Mouse (Mus musculus) limb, embryonic 15.5 days (tissue): ENCODE data around the gene E130308A19Rik. TPM values are rescaled to one million over a fixed set of nuclear protein-coding genes. Genes with fewer than 3 reads are reported as not detected.
A peak's percentile ranks its signal among the peaks of the same experiment; 100 is the strongest.

Experiments
- ATAC-seq: fragments of 200-750 bp; cut with Nextera tagmentation; 2 replicates; pipeline ENCODE4 v1.8.0; 2017; ENCODE audit warnings: low read depth, moderate TSS enrichment; ENCODE audit not compliant: insufficient number of reproducible peaks, low FRiP score, low TSS enrichment
- H3K27ac ChIP-seq: fragments of 300-500 bp; sonication (generic); 2 replicates; pipeline ENCODE4 v1.5.1; 2015; ENCODE audit warnings: moderate library complexity, mild to moderate bottlenecking, inconsistent platforms
- H3K27me3 ChIP-seq: fragments of 300-500 bp; sonication (generic); 2 replicates; pipeline ENCODE4 v1.6.1; 2015; ENCODE audit warnings: inconsistent platforms
- H3K36me3 ChIP-seq: fragments of 300-500 bp; sonication (generic); 2 replicates; pipeline ENCODE4 v1.6.1; 2015; ENCODE audit warnings: inconsistent platforms
- H3K4me1 ChIP-seq: fragments of 300-500 bp; sonication (generic); 2 replicates; pipeline ENCODE4 v1.6.1; 2015; ENCODE audit warnings: inconsistent platforms
- H3K4me2 ChIP-seq: fragments of 300-500 bp; sonication (generic); 2 replicates; pipeline ENCODE4 v1.6.1; 2015; ENCODE audit warnings: mild to moderate bottlenecking, inconsistent platforms
- H3K4me3 ChIP-seq: fragments of 300-500 bp; sonication (generic); 2 replicates; pipeline ENCODE4 v1.5.1; 2015; ENCODE audit warnings: mild to moderate bottlenecking, inconsistent platforms
- H3K9ac ChIP-seq: fragments of 300-500 bp; sonication (generic); 2 replicates; pipeline ENCODE4 v1.6.1; 2015; ENCODE audit warnings: inconsistent platforms
- H3K9me3 ChIP-seq: fragments of 300-500 bp; sonication (generic); 2 replicates; pipeline ENCODE4 v1.6.1; 2016; ENCODE audit warnings: inconsistent platforms
- WGBS: fragments of 180-500 bp; shearing (Covaris S2); methylation state at CpG from one replicate; pipeline ENCODE4 v1.1.7; 2015; 5-methylcytosine and 5-hydroxymethylcytosine counted together
- polyA plus RNA-seq: library from polyadenylated mRNA; unstranded; fragments of >200 nt; fragmentation: Nextera tagmentation; extraction: Ambion mirVana; gene quantifications from 2 replicates; pipeline ENCODE4 v1.2.1, GENCODE M21; 2015

Gene E130308A19Rik
- polyA plus RNA-seq, 1 experiment from 2014 or later = 16.1 TPM

GRCm38 (mm10) chr4:59753491-59754140 lies 127.6 kb downstream of the E130308A19Rik start:
- H3K36me3 ChIP-seq = peaks cover 4% of the 10 kb centered on the region; the same call in 1 of the 2 replicates
- WGBS = 85% methylated on average over 13 of the region's 13 CpGs
- no peak overlapping the region for H3K4me2 ChIP-seq
- no peak for ATAC-seq
- no peaks in the 10 kb centered on the region for H3K27me3 ChIP-seq
- H3K4me1 ChIP-seq = no peaks in the 10 kb centered on the region; the same call in 1 of the 2 replicates
- no peak overlapping the region for H3K9ac ChIP-seq
- H3K4me3 ChIP-seq = no peak overlapping the region
- no peaks in the 10 kb centered on the region for H3K9me3 ChIP-seq
- no peak overlapping the region for H3K27ac ChIP-seq

DNA sequence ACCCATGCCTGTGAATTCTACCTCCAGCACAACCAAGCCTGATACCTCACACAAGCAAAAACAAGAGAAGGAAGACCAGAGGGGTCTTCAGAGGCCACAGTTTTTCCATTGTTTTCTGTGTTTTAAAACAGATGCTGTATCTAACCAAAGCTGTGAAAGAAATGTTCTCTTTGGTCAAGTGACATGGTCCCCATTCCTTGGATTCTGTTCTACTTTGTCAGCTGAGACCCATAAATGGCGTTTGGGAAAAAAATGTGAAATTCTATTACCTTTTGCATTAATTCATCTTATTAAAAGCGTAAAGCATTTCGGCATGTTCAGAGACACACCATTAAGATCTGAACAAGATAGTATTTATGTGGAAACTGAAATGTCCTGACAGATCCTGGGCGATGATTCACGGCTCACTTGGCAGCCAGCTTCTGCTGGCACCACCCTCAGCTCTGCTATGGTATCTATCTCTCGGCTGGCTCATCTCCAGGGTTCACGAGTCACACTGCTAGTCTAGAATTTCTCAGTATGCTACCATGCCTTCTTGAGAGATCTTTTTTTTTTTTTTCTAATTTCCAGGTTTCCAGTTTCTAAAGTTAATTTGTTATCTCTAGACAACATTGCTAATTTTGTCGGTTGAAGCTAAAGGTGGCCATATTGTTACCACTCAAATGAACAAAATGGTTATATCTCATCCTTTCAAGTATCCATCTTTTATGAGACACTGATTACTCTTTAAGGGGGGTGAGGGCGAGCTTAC lies 130.5 kb downstream of the E130308A19Rik start:
- no peak overlapping the region for H3K9ac ChIP-seq
- 63% methylated on average over 9 of the region's 9 CpGs for WGBS
- H3K4me2 ChIP-seq = no peak overlapping the region
- peaks cover 4% of the 10 kb centered on the region for H3K4me1 ChIP-seq
- H3K9me3 ChIP-seq = no peaks in the 10 kb centered on the region
- H3K27ac ChIP-seq = no peak overlapping the region
- H3K27me3 ChIP-seq = no peaks in the 10 kb centered on the region
- peaks cover 4% of the 10 kb centered on the region; the same call in 1 of the 2 replicates for H3K36me3 ChIP-seq
- no peak overlapping the region for H3K4me3 ChIP-seq
- no peak for ATAC-seq

GRCm38 (mm10) chr4:59757452-59758435 lies 131.7 kb downstream of the E130308A19Rik start:
- WGBS = 66% methylated on average over 12 of the region's 12 CpGs
- ATAC-seq = no peak
- no peak overlapping the region for H3K9ac ChIP-seq

DNA sequence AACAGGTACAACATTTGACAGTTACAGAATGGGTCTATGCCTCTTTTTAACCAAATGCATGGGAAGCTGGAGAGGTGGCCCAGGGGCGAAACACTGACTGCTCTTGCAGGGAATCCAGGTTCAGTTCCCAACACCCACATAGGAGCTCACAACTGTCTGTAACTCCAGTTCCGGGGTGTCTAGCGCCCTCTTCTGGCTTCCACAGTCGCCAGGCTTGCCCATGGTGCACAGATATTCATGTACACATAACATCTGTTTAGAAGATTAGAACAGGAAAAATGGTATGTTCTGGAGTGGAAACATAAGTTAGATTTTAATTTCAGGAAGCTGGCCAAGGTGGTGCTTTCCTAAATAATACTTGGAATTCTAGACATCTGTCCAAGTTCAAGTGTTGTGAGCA lies 134.0 kb downstream of the E130308A19Rik start:
- Histone ChIP-seq H3K9ac (no peak overlapping the region), H3K4me2 (no peak overlapping the region), H3K27me3 (no peaks in the 10 kb centered on the region), H3K4me3 (no peak overlapping the region), H3K9me3 (no peaks in the 10 kb centered on the region), H3K4me1 (peaks cover 5% of the 10 kb centered on the region), H3K27ac (no peak overlapping the region), H3K36me3 (no peaks in the 10 kb centered on the region)
- no peak for ATAC-seq
- WGBS = 74% methylated on average over 4 of the region's 4 CpGs

More at GRCm38 (mm10) chr4:59757452-59758435, 131.7 kb downstream of the E130308A19Rik start:
- Histone ChIP-seq H3K9me3 (no peaks in the 10 kb centered on the region), H3K4me3 (no peak overlapping the region), H3K36me3 (0 out of 2 replicates have a peak, but pooled peaks cover 2% of the 10 kb centered on the region), H3K27me3 (no peaks in the 10 kb centered on the region), H3K4me2 (no peak overlapping the region), H3K4me1 (peaks cover 4% of the 10 kb centered on the region), H3K27ac (no peak overlapping the region)

GRCm38 (mm10) chr4:59760636-59761364 lies 134.8 kb downstream of the E130308A19Rik start:
- Histone ChIP-seq H3K4me3 (no peak overlapping the region), H3K36me3 (no peaks in the 10 kb centered on the region), H3K9ac (no peak overlapping the region), H3K27me3 (no peaks in the 10 kb centered on the region), H3K4me2 (no peak overlapping the region), H3K9me3 (no peaks in the 10 kb centered on the region), H3K27ac (no peak overlapping the region), H3K4me1 (peaks cover 12% of the 10 kb centered on the region)
- 50% methylated on average over 10 of the region's 10 CpGs for WGBS
- no peak for ATAC-seq

DNA sequence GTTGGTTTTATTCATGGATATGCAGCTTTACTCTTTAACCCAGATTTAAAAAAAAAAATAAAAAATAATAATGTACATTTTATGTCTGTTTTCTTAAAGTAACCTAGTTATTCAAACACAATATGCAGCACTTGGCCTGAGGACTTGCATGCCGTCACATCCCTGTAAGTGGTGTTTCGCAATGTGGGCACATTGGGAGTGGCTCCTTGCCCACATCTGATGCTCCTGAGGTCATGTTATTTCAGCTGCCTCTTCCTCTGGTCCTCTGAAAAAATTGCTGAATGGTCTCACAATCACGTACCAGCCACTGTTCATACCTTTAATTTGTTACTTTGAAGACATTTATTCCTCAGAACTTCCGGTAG lies 135.3 kb downstream of the E130308A19Rik start:
- WGBS = 71% methylated on average over 4 of the region's 4 CpGs
- no peaks in the 10 kb centered on the region for H3K27me3 ChIP-seq
- H3K9me3 ChIP-seq = no peaks in the 10 kb centered on the region
- no peaks in the 10 kb centered on the region for H3K36me3 ChIP-seq
- no peak for ATAC-seq
- no peak overlapping the region for H3K27ac ChIP-seq
- no peak overlapping the region for H3K4me3 ChIP-seq
- H3K9ac ChIP-seq = no peak overlapping the region
- H3K4me1 ChIP-seq = peaks cover 13% of the 10 kb centered on the region
- no peak overlapping the region for H3K4me2 ChIP-seq

DNA sequence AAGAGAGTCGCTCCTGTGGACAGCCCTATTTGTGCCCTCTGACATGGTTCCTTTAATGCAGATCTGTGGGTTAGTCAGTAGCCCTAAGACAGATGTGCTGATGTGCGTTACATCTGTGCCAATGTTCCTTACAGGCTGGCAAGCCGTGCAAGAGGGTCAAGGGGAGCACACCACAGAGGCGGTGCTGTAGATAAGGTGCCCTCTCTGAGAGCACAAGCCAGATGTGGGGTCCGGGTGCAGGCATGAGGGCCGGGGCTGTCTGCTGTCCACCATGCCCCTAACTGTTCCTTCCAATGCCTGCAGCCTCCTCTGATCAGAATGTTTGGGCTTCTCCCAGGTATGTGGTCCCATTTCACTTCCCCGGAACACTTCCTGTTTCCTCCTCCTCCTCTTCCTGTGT lies 138.9 kb downstream of the E130308A19Rik start:
- Histone ChIP-seq H3K27ac (no peak overlapping the region), H3K36me3 (peaks cover 2% of the 10 kb centered on the region), H3K4me2 (no peak overlapping the region), H3K27me3 (no peaks in the 10 kb centered on the region), H3K9ac (no peak overlapping the region), H3K4me3 (no peak overlapping the region), H3K9me3 (no peaks in the 10 kb centered on the region), H3K4me1 (peaks cover 13% of the 10 kb centered on the region)
- 65% methylated on average over 7 of the region's 7 CpGs for WGBS
- no peak for ATAC-seq

- peaks cover 7% of the 10 kb centered on the region for H3K36me3 ChIP-seq
- peaks cover 11% of the 10 kb centered on the region for H3K4me1 ChIP-seq
- no peak overlapping the region for H3K4me3 ChIP-seq
- no peak overlapping the region for H3K9ac ChIP-seq
- no peaks in the 10 kb centered on the region for H3K27me3 ChIP-seq
- no peaks in the 10 kb centered on the region for H3K9me3 ChIP-seq
- H3K27ac ChIP-seq = peak overlapping the region; percentile 38; the same call in 1 of the 2 replicates
- 0 out of 2 replicates have a peak, but pooled peaks have one; percentile 52 for ATAC-seq
- 19% methylated on average over 7 of the region's 7 CpGs for WGBS
- H3K4me2 ChIP-seq = no peak overlapping the region
Measured at GRCm38 (mm10) chr4:59765385-59766005, 139.5 kb downstream of the E130308A19Rik start.

- H3K4me3 ChIP-seq = no peak overlapping the region
- no peak overlapping the region for H3K4me2 ChIP-seq
- H3K27me3 ChIP-seq = no peaks in the 10 kb centered on the region
- no peak for ATAC-seq
- no peaks in the 10 kb centered on the region for H3K9me3 ChIP-seq
- no peak overlapping the region for H3K27ac ChIP-seq
- no peak overlapping the region for H3K9ac ChIP-seq
- H3K36me3 ChIP-seq = peaks cover 23% of the 10 kb centered on the region
- 88% methylated on average over 2 of the region's 2 CpGs for WGBS
- peaks cover 8% of the 10 kb centered on the region; the same call in 1 of the 2 replicates for H3K4me1 ChIP-seq
Measured at GRCm38 (mm10) chr4:59767717-59768116, 141.7 kb downstream of the E130308A19Rik start.

DNA sequence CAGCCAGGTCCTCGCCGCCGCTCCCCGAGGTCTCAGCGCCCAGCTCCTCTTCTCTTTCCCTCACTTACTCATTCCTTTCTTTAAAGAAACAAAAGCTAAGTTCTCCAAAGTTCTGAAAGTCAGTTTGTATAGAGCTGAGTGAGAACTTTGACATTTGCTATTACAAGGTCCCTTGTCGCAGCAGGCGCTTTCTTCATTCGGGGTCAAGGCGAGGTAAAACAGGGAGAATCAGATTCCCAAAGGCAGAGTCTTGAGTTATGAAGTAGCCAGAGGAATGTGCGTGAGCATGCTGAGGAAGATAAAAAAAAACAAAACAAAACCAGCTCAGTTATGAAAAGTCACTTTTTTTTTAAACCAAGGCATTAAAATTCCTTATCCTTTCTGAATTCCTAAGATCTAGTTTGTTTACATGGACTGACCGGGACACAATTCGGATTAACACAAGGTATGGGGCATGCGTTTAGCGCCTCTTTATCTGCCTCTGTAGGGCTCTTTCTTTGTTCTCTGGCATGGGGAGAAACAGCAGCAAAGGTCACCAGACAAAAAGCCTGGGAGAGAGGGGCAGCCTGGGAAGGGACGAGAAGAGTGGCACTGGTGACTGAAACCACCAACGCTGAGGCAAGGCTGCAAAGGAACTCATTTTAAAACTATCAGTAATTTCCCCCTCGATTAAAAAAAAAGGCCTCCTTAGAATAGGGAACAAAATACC lies 146.3 kb downstream of the E130308A19Rik start:
- H3K4me3 ChIP-seq = no peak overlapping the region
- no peak for ATAC-seq
- WGBS = 85% methylated on average over 17 of the region's 17 CpGs
- no peaks in the 10 kb centered on the region for H3K4me1 ChIP-seq
- H3K4me2 ChIP-seq = no peak overlapping the region
- no peaks in the 10 kb centered on the region for H3K9me3 ChIP-seq
- peaks cover 39% of the 10 kb centered on the region for H3K36me3 ChIP-seq
- H3K27me3 ChIP-seq = no peaks in the 10 kb centered on the region
- H3K9ac ChIP-seq = no peak overlapping the region
- no peak overlapping the region for H3K27ac ChIP-seq
